Mouse (Mus musculus) CD4-positive, CD25-positive, alpha-beta regulatory T cell, adult 2 months (primary cell): Measurements from ENCODE around the gene Itgb8.

ENCODE experiments used
- DNase-seq: peaks from one replicate; pipeline ENCODE4 v3.0.0-alpha.2; 2012; ENCODE audit warnings: low read depth, low spot score

The Itgb8 gene

DNA sequence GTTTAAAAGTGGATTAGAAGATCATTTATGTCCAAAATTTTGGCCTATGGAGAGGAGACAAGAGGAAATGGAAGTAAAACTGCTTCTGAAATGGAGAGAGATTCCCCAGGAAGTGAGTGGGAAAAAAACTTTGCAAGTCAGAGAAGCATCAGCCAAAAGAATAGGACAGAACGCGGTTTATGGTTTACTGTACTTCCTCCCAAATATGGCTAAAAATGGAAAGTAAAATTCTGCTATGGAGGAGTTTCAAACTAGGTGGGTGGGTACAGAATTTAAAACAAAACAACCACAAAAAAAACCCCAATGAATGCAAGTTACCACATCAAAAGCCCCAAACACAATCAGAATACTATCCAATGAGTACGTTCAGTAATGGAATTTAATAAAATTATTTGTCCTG is 90.8 kb downstream of the Itgb8 start:
- DNase-seq = peak; percentile 28

DNA sequence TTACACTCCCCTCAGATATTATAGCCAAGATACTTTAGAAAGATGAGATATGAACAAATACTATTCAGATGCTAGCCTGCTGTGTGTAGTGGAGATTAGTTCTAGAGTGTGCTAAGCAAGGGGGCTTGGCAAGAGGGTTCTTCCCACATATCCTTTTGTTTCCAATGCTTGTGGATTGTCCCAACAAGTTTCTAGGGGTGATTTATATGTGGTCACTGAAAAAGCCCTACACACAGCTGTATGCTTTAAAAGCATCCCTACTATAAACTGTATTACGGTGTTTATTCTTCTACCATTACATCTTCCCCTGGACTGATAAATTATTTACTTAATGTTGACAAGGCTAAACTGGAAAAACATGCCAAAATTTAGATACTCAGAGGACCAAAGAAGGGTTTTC is 92.6 kb downstream of the Itgb8 start:
- no peak for DNase-seq

DNA sequence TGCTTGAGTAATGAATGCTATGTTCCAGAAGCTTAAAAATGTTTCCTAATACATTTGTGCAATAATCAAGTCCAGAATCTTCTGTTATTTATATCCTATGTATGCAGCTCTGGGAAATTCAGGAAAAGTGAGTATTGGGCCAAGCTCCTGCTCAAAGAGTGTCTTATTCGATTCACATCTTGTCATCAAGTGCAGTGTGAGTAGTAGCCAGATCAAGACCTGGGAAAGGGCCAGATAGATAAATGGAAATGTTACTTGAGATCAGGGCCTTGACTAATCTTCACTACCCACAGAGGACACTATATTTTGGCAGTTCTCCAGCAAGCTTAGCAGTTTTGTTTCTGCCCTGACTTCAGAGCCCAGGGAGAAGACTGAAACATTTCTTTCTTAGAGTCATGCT is 100.7 kb downstream of the Itgb8 start:
- DNase-seq = no peak

DNA sequence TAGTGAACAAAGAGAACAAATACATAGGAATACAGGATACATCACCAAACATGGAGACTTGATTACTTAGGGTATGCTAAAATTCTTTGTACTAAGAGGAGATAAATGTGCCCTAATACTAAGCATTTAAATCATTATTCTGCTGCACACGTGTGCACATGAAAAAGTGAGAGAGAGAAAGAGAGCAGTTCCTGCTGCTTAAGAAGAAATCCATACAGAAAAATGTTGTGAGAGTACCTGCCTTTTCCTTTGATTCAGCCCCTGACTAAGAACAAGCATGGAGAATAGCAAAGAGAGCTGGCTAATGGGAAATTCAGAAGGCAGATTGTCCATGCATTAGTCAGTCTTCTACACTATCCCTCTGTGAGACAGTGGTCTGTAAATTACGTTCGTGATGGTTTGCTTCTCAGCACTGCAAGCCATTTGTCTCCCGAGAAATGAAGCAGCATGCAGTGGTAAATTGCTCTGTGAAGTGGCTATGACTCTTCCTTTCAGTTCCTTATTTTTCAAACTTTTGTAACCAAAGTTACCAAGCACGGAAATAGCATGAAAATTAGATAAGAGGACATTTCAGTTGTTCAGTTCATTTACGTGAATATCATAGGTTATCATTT is 125.0 kb downstream of the Itgb8 start:
- no peak for DNase-seq

DNA sequence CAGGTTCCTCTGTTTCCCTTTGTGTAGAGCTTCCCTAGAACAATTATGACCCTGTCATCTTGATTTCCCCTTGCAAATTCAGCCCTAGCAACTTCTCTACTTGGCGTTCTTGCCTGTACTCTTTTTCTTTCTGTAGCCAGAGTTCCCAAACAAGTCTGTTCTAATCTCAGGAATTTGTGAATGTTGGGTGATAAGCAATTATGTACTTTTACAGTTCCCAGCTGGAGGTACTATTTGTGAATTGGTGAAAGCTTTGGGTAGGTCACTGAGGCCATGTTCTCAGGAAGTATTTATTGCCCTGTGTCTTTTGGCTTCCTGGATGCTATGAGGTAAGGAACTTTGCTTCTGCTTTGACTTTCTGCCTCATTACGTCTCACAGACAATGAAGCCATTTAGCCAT is 128.5 kb downstream of the Itgb8 start:
- DNase-seq = no peak
